Mouse (Mus musculus) cerebellum, postnatal 25 days (tissue): ENCODE measurements at regions not wholly inside any gene's neighbourhood (a gene's known extent, or its start where the extent isn't known, plus 50 kb on each side); places are given as distances from the start of the nearest gene placed in this dataset.
A peak's percentile ranks its signal among the peaks of the same experiment; 100 is the strongest.

ENCODE experiments used
- DNase-seq, 2 experiments: peaks; one replicate each; pipeline ENCODE4 v3.0.0; 2021; ENCODE audit warnings: mixed read lengths in 2 of 2

DNA sequence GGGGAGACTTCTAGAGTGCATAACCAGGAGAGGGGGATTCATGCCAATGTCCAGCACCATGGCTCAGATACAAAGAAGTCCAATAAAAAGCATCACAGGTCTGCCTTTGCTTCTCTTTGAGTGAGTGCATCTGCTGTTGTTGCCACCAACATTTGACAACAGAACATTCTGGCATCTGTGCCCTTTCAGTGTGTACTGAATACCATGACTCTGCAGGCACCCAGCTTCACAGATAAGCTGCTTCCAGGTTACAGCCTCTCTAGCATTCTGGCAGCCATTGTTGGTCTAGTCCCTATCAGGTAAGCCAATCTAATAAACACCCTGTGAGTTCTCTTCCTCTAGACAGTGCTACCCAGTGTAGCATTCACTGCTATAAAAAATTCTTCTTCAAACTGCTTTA lies 160.4 kb upstream of the AI593442 start:
- no peak for DNase-seq

DNA sequence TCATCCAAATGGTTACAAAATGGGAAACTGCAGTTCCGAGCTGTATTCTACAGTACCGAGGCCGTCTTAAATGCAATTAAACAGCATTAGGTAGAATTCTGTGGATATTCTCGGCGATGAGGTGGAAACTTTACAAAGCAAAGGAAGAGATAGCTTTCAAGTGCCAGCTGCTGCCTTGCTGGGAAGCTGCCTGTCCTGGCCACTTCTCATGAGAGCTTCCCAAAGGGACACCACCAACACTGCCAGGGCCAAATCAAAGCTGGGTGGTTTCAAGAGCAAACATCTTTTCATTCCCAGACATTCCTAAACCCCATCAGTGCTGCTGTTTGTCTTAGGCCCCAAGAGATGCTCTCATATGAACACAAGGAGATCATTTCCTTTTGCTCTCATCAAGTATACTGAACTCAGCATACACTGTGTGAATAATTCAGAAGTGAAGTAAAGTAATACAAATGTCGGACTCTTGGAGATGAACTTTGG lies 156.6 kb upstream of the AI593442 start:
- peak; percentile 7 to 10 for DNase-seq

DNA sequence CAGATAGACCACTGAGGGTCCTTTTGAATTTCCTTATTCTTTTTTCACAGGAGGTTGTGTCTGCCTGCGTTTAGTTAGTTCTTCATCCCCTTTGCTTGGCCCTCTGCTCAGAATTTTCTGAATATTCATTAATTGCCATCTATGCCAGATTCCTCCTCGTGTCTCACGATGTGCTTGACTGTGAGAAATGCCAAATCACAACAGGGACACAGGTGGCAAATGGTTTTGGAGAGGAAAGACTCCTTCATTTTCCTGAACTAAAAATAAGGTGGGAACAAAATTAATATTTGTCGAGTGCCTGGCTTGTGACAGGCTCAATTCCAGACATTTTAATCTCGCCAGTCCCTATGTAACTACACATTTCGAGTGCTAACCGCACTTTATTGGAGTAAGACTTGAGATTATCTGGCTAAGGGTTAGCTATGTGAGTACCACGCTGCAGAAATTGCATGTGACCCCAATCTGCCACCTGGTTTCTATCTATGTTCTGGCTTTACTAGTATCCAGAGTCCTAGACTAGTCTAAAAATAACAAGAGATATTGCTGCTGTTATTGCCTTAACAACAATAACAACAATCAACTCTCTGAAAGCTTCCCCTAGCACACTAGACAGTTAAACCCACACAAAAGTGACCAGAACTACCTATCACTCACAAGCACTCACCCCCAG lies 156.0 kb upstream of the AI593442 start:
- DNase-seq, result peak; percentile 29 to 56

DNA sequence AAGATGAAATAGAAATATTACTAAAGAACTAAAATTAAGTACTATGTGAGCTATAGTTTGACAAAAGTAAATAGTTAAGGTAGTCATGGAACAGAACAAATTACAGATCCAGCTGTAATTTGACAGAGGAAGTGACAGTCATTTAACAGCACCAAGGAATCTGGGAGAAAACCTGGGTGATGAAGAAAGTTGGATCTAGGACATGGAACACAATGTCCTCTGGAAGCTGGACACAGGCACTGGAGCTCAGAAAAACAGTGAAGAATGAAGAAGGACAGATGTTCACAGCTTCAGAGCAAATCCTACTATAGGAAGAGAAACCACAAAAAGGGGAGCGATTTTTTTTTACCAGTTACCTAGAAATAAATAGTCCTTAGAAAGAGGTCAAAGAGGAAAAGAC lies 147.2 kb upstream of the AI593442 start:
- no peak for DNase-seq

DNA sequence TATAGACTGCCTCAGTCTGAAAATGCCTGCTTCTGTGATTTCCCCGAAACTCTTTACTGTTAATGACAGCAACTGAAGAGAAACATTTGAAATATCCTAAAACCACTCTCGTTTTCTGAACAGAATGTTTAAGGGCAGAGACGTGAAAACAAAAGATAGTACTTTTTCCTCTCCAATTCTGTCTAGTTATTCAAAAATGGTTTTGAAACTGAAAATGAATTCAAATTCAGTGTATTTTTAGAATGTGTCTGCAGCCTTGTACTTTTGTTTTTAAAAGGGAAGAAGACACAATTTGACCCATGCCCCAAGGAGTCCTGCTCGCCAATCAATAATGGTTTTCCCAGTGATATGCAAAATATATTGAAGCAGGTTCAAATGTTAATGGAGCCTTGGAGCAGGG lies 136.7 kb upstream of the AI593442 start:
- no peak for DNase-seq

DNA sequence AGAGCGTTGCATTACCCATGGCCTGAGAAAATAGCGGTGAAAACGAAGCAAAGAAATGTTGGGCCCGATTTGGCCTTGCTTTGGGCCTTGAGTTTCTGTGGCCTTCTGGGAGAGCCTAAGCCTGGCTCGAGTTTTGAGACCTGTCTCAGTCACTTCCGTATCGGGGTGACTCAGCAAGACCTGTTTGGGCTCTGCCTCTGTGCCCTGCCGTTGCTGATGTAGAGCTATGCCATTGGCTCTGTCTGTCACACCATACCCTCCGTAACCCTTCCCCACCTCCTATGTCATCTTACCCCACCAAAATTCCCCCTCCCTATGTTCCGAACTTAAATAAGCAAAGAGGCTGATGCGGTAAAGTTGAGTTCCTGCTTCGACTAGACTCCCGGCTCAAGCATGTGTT lies 123.4 kb upstream of the AI593442 start:
- DNase-seq, result no peak

DNA sequence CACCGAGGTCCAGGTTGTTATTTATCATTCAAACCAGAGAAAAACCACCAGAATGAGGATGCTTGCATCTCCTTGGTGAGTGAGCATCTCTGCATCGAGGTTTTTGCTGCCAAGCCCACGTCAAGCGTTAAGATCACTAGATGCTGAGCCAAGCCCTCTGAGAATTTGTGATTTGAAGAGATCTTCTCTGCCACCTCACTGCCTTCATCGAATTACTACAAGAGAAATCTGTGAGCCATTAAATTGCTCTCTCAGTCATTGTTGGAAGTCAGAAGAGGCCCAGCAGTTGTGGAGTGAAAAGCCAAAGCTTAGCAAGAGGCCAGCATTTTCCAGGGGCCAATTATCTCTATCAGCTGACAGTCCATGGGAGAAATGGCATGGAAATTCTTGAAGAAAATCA lies 122.2 kb upstream of the AI593442 start:
- DNase-seq, result no peak

- no peak for DNase-seq
Measured at GRCm38 (mm10) chr9:52800476-52800875, 120.9 kb upstream of the AI593442 start.

- DNase-seq, result peak; percentile 51 to 74
Measured at GRCm38 (mm10) chr9:52792596-52792995, 113.0 kb upstream of the AI593442 start.

DNA sequence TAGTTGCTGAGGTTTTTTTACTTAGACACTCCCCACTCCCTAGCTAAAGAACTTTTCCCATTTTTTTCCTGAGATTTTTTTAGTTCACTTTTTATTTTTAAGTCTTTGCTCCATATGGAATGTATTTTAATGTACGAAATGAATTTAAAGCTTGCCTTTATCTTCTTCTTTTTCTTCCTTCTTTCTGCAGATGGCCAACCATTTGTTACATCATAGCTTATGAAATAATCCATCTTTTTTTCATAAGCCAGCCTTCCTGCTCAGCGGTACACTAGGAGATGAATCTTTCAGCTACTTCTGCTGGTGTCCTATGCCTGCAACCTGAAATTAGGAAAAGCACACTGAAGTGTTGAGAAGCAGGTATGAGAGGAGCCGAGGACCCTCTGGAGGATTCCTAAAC lies 102.9 kb upstream of the AI593442 start:
- no peak for DNase-seq

DNA sequence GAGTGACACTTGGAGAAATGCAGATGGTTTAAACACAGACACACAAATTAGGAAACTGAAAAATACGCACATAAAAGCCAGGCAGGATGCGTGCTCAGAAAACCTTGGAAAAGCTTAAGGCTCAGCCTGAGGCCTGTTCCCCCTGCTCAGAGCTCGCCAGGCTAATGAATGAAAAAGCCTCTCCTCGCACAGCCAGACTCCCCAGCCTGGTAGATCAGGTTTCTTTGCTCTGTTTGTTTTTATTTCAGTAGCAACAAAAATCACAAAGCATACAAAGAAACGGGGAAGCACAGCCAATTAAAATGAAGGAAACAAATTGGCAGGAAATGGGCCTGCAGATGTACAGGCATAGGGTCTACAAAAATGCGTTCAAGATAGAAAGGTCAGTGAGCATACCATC lies 97.0 kb upstream of the AI593442 start:
- DNase-seq, result no peak

- no peak for DNase-seq
Measured at GRCm38 (mm10) chr9:52775232-52775631, 95.7 kb upstream of the AI593442 start.

GRCm38 (mm10) chr9:52768056-52768455 lies 88.5 kb upstream of the AI593442 start:
- peak; percentile 56 to 57 for DNase-seq

- no peak for DNase-seq
Measured at GRCm38 (mm10) chr9:52765809-52766208, 86.2 kb upstream of the AI593442 start.

GRCm38 (mm10) chr9:52762836-52763235 lies 83.3 kb upstream of the AI593442 start:
- DNase-seq, result no peak

DNA sequence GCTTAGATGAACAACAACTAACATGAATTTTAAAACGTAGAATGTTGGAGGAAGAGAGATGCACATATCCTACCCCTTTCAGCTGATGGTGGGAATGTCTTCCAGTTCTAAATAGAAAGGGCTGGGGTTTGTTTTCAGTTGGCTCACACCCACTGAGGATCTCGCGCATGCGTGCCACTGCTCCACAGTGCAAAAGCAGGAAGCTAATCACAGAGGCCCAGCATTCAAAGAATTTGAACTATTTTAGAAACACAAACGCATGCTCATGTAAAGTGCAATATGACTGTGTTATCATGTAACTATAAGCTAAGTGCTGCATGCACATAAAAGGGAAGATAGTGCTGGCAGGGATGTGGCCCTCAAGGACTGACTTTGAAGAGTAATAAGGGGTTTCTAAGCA lies 81.7 kb upstream of the AI593442 start:
- no peak for DNase-seq

DNA sequence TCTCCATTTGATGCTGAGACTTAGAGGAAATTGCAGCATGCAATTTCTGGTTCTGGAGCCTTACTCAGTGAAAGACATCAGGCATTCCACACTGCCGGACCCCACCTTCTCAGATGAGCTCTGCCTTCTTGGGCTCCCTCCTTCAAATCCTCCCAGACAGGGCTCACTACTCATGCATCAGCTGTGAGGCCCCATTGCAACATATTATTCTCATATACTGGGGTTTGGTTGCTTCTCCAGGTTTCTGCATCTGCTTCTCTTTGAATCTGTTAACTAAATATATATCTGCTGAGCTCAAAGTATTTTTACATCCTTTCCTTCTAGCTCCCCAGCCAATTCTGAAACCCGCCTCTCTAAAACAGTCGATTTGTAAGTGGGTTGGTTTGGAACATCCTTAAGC lies 68.8 kb upstream of the AI593442 start:
- no peak for DNase-seq

GRCm38 (mm10) chr9:52738560-52739100 lies 59.0 kb upstream of the AI593442 start:
- no peak for DNase-seq
